Mouse (Mus musculus) kidney, adult 2 months (tissue): Measurements from ENCODE around the gene Mapk8ip1. TPM values are rescaled to one million over a fixed set of nuclear protein-coding genes. Genes with fewer than 3 reads are reported as not detected.

Experiments
- DNase-seq: peaks from one replicate; pipeline ENCODE4 v3.0.0; 2021
- H3K27ac ChIP-seq: fragments of 200-500 bp; 2 replicates; pipeline ENCODE4 v1.5.1; 2012; ENCODE audit warnings: low read depth, low read length, control low read depth, inconsistent platforms; ENCODE audit not compliant: insufficient read depth
- H3K27me3 ChIP-seq: fragments of 200-500 bp; replicated peaks from 2 replicates; pipeline ENCODE4 v1.6.1; 2012; ENCODE audit warnings: mild to moderate bottlenecking, moderate library complexity, low read length, inconsistent platforms; ENCODE audit not compliant: control insufficient read depth, insufficient read depth
- H3K36me3 ChIP-seq: fragments of 200-500 bp; 2 replicates; pipeline ENCODE4 v1.6.1; 2012; ENCODE audit warnings: mild to moderate bottlenecking, moderate library complexity, low read length, inconsistent platforms; ENCODE audit not compliant: control insufficient read depth, insufficient read depth
- H3K4me1 ChIP-seq: fragments of 200-500 bp; 2 replicates; pipeline ENCODE4 v1.6.1; 2011; ENCODE audit warnings: low read length; ENCODE audit not compliant: control insufficient read depth, insufficient read depth
- H3K4me3 ChIP-seq: fragments of 200-500 bp; 2 replicates; pipeline ENCODE4 v1.5.1; 2011; ENCODE audit warnings: mild to moderate bottlenecking, low read depth, low read length, control low read depth; ENCODE audit not compliant: insufficient read depth
- CTCF ChIP-seq: fragments of 200-500 bp; conservative IDR thresholded peaks from 2 replicates; pipeline ENCODE4 v1.5.1; 2011; ENCODE audit warnings: low read depth, mild to moderate bottlenecking, control low read depth, low read length, moderate library complexity, mixed read lengths; ENCODE audit not compliant: insufficient read depth, insufficient read length
- POLR2A ChIP-seq: fragments of 200-500 bp; IDR thresholded peaks from one replicate; pipeline ENCODE4 v1.6.1; 2011; ENCODE audit warnings: low read depth, low read length, control low read depth
- WGBS: fragments of 180-500 bp; shearing (Covaris S2); methylation state at CpG from one replicate; pipeline ENCODE4 v1.1.7; 2018; 5-methylcytosine and 5-hydroxymethylcytosine counted together
- polyA plus RNA-seq: library from polyadenylated mRNA; depleted of rRNA; stranded (reverse); fragments of >200 nt; gene quantifications from 2 replicates; pipeline ENCODE4 v1.2.3, GENCODE M21; 2012

Mapk8ip1 gene
- polyA plus RNA-seq, 1 experiment: 41.5 TPM

DNA sequence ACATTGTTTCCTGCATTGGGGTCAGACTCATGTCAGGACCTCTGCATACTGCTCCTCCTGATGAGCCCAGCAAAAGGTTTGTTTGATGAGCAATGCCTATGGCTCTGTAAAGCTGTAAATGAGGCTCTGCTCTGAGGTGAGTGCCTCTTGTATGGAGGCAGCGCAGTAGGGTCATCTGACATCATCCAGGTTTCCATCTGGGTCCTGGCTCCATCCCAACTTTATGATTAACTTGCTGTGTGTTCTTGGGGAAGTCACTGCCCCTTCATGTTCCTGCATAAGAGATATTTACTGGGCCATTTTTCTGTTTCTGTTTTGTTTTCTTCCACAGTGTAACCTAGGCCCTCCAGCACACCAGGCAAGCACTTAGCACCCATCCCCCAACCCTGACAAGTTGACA is 3.6 kb downstream of the Mapk8ip1 start:
- H3K4me3 ChIP-seq: no peak overlapping the region
- 82% methylated on average over 1 of the region's 1 CpGs for WGBS
- H3K27me3 ChIP-seq: no peaks in the 10 kb centered on the region
- no peak for DNase-seq
- no peaks in the 10 kb centered on the region for H3K36me3 ChIP-seq
- no peak overlapping the region for H3K27ac ChIP-seq
- peaks cover 6% of the 10 kb centered on the region; the same call in 1 of the 2 replicates for H3K4me1 ChIP-seq
- TF ChIP-seq CTCF (no peak), POLR2A (no peak)

- no peaks in the 10 kb centered on the region for H3K36me3 ChIP-seq
- 90% methylated on average over 3 of the region's 3 CpGs for WGBS
- H3K4me1 ChIP-seq: no peaks in the 10 kb centered on the region
- H3K27me3 ChIP-seq: no peaks in the 10 kb centered on the region
- TF ChIP-seq POLR2A: no peak
- TF ChIP-seq CTCF: no peak
- DNase-seq: no peak
- H3K27ac ChIP-seq: no peak overlapping the region
- H3K4me3 ChIP-seq: no peak overlapping the region
These were observed 5.5 kb downstream of the Mapk8ip1 start for GRCm38 (mm10) chr2:92395535-92395934.

DNA sequence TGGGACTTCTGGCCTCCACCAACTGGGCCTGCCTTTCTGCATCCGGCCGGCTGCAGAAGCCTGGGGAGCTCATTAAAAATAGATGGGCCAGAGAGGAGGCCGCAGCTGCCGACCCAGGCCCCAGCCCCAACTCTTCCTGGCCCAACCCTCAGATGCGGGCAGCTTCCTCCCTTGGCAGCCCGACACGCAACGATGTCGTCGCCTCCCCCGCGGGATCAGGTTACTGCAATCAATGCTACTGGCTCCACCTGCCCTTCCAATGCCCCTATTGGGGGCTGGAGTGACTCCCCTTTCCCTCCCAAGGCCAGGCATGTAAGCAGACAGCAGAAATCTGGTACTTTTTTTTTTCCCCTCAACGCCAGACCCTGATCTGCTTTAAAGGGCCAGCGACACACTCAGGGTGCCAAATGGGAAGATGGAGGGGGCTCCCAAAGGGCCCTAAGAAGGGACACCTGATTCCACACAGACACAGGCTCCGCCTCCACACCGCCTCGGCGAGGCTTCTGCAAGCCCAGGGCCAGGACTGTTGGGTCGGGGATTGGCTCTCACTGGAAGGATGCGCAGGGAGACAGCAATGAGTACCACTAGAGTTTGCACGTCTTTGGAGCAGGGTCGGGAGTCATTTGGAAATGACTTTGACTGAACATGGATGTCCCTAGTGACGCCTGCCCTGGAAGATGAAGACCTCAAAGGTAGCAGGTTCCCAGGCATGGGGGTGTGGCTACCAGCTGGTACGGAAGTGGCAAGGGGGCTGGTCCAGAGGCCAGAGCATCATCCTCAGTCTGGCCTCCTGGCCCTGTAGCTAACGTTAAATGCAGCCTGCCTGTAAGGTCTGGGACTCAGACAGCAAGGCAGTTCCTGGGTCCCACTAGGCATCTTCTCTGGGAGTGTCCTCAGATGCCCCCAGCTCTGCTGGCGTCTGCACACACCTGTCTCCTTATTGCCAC is 8.5 kb downstream of the Mapk8ip1 start:
- peak overlapping the region; percentile 34; the same call in 1 of the 2 replicates for H3K4me3 ChIP-seq
- TF ChIP-seq CTCF (no peak), POLR2A (no peak)
- no peaks in the 10 kb centered on the region for H3K36me3 ChIP-seq
- DNase-seq: no peak
- H3K27me3 ChIP-seq: no peaks in the 10 kb centered on the region
- WGBS: 18% methylated on average over 26 of the region's 26 CpGs
- H3K4me1 ChIP-seq: no peaks in the 10 kb centered on the region; the same call in 1 of the 2 replicates
- no peak overlapping the region for H3K27ac ChIP-seq

DNA sequence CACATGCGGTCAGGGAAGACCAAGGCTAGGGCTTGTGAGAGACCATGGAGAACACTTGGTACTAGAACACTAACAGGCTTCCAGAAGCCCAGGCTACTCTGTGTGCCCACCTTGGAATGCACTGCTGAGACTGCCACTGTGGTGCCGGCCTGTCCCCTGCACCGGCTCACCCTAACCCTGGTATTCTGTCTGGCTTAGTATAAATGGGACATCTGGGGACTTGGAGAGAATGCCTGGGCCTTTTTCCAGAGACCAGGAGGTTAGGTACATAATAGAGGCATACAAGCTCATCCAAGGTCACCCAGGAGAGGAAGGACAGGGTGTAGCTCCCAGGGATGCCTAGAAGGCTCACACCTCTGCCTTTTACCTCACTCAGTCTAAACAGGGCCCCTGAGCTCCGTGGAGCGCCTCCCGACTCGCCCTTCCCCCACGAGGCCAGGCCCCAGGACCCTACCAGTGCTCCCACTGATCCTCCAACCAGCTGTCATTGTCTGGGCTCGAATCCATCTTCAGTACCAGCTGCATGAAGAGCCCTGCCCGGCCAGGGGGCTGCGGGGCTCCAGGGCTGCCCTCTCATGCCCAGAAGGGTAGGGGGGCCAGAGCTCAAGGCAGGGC is 9.3 kb downstream of the Mapk8ip1 start:
- Histone ChIP-seq H3K4me1 (no peaks in the 10 kb centered on the region; the same call in 1 of the 2 replicates), H3K27me3 (no peaks in the 10 kb centered on the region), H3K36me3 (no peaks in the 10 kb centered on the region), H3K4me3 (peak overlapping the region; percentile 34; the same call in 1 of the 2 replicates), H3K27ac (no peak overlapping the region)
- no peak for DNase-seq
- TF ChIP-seq CTCF (no peak), POLR2A (no peak)
- 32% methylated on average over 11 of the region's 11 CpGs for WGBS

DNA sequence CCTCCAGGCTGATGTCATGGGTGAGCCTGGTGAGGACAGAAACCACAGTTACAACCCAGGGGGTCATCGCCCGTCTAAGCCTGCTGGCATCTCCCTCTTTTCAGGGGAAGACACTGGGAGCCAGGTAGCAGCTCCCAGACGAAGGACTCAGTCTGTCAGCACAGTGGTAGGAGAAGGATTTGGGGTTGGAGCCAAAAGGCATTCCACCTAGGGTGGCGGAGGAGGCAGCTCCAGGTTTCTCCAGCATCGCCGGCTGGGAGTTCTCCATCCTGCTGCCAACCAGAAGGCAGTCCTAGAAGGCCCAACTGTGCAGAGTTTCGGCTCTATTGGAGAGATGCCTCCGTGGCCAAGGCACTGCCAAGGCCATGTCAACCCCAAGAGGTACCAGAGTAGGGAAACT is 9.9 kb downstream of the Mapk8ip1 start:
- no peaks in the 10 kb centered on the region for H3K36me3 ChIP-seq
- H3K4me3 ChIP-seq: no peak overlapping the region
- H3K27ac ChIP-seq: no peak overlapping the region
- WGBS: 85% methylated on average over 8 of the region's 8 CpGs
- no peaks in the 10 kb centered on the region for H3K27me3 ChIP-seq
- no peaks in the 10 kb centered on the region; the same call in 1 of the 2 replicates for H3K4me1 ChIP-seq
- TF ChIP-seq POLR2A (no peak), CTCF (no peak)
- DNase-seq: no peak

DNA sequence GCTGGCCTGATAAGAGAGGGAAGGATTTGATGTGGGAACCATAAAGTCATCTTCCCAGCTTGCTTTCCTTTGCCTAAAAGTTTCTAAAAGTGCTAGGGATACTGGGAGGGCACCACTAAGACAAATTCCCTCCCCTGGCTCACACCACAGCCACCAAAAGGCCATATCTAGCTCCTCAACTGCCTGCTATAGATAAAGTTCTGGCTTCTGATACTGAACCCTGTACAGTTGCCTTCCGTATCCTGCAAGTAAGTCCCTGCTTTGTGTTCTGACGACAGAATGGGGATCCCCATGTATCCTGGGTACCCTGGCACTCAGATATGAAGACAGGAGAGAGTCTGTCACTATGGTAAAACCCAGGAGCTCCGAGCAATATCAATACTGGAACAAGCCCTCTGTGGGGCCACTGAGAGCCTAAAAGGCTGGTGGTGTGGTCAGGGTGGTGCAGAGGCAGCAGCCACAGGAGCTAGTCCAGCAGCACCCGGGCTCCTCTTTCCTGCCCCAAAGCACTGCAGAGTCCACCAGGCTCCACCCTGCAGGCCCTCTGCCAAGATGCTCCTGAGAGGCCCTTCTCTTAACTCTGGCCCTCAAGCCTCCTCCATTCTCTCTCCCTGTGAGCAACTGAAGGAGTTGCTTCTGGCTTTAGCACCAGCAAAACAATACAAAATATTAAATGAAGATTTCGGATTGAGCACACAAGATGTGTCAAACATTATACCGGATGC is 10.7 kb downstream of the Mapk8ip1 start:
- H3K36me3 ChIP-seq: no peaks in the 10 kb centered on the region
- H3K27me3 ChIP-seq: no peaks in the 10 kb centered on the region
- H3K27ac ChIP-seq: no peak overlapping the region
- H3K4me3 ChIP-seq: no peak overlapping the region
- DNase-seq: peak; percentile 49
- 68% methylated on average over 6 of the region's 6 CpGs for WGBS
- TF ChIP-seq CTCF: no peak
- no peak for TF ChIP-seq POLR2A
- H3K4me1 ChIP-seq: no peaks in the 10 kb centered on the region; the same call in 1 of the 2 replicates
